Mouse (Mus musculus): ENCODE measurements at regions not wholly inside any gene's neighbourhood (a gene's known extent, or its start where the extent isn't known, plus 50 kb on each side); places are given as distances from the start of the nearest gene placed in this dataset.

MicroRNAs encoded in the stretch of these regions (microRNA counts, 519-probe panel; counts per million panel counts)
- microRNA mmu-miR-100 (3,878 counts per million, percentile 87 among the panel's probes with 10 or more counts), microRNA mmu-miR-125b-3p (2,758 counts per million, percentile 66 among the panel's probes with 10 or more counts)

Small RNAs in the stretch of these regions (microRNA-seq; reads per million reads assigned to microRNA genes)
- gene Mir100 (5,898 reads per million, percentile 93 among the genes with 10 or more reads in this experiment), gene Mir125b-1 (387 reads per million, percentile 72 among the genes with 10 or more reads in this experiment), gene Mirlet7a-2 (257 reads per million, percentile 68 among the genes with 10 or more reads in this experiment)

Measured in kidney, embryonic 16.5 days (tissue).